Mouse (Mus musculus) mouse embryonic stem cell (cell line): ENCODE results near the gene Ifi206.
"Not testable (repeated sequence)": the region's sequence is repeated elsewhere in the genome, so short reads cannot be mapped to it uniquely, and the experiment has no call there.

Experiments
- in situ Hi-C, 2 experiments: fragments of 300-500 bp; cut with MboI; formaldehyde crosslinking; loops; 1 replicate in 1 of 2; 3 replicates in 1 of 2; pipeline ENCODE4 v1.14.3; 2019 to 2020; ENCODE audit warnings: low sequenced_read_pairs in 2 of 2, low pct_unique_long_range_greater_than_20kb in 1 of 2, mixed read lengths in 1 of 2; ENCODE audit not compliant: unreplicated experiment in 1 of 2

Gene Ifi206

GRCm38 (mm10) chr1:173490812-173491480, at the start of gene Ifi206:
TSS of gene Ifi206 (minus strand) at chr1:173491041.
- in situ Hi-C loops = not testable (repeated sequence)

- in situ Hi-C loops = not testable (repeated sequence)
Measured at GRCm38 (mm10) chr1:173535791-173536190, 45.0 kb upstream of the Ifi206 start, which contains the start of gene Ifi214. TSS of gene Ifi214 (minus strand) at chr1:173535957.

- in situ Hi-C loops = no loop called here
Measured at GRCm38 (mm10) chr1:173521452-173521851, 30.6 kb upstream of the Ifi206 start.

- in situ Hi-C loops = not testable (repeated sequence)
Measured at GRCm38 (mm10) chr1:173510595-173510994, 19.8 kb upstream of the Ifi206 start.

- in situ Hi-C loops = not testable (repeated sequence)
Measured at GRCm38 (mm10) chr1:173491483-173491882, 642 bp upstream of the Ifi206 start.

- in situ Hi-C loops = not testable (repeated sequence)
Measured at GRCm38 (mm10) chr1:173481182-173481574, 9.7 kb downstream of the Ifi206 start.

GRCm38 (mm10) chr1:173480399-173481181, 10.3 kb downstream of the Ifi206 start:
- in situ Hi-C loops = not testable (repeated sequence)

- in situ Hi-C loops = no loop called here
Measured at GRCm38 (mm10) chr1:173456761-173457160, 34.1 kb downstream of the Ifi206 start.

GRCm38 (mm10) chr1:173456139-173456754, 34.6 kb downstream of the Ifi206 start:
- in situ Hi-C loops = no loop called here

GRCm38 (mm10) chr1:173451665-173452064, 39.2 kb downstream of the Ifi206 start:
- in situ Hi-C loops = no loop called here

- in situ Hi-C loops = no loop called here
Measured at GRCm38 (mm10) chr1:173450621-173451020, 40.2 kb downstream of the Ifi206 start.

GRCm38 (mm10) chr1:173447067-173447466, 43.8 kb downstream of the Ifi206 start:
- in situ Hi-C loops = no loop called here

- in situ Hi-C loops = no loop called here
Measured at GRCm38 (mm10) chr1:173443061-173443460, 47.8 kb downstream of the Ifi206 start.

- in situ Hi-C loops = no loop called here
Measured at GRCm38 (mm10) chr1:173441210-173441609, 49.6 kb downstream of the Ifi206 start.

GRCm38 (mm10) chr1:173440681-173441080, 50.2 kb downstream of the Ifi206 start:
- in situ Hi-C loops = no loop called here

- in situ Hi-C loops = no loop called here
Measured at GRCm38 (mm10) chr1:173437161-173437953, 53.5 kb downstream of the Ifi206 start.

GRCm38 (mm10) chr1:173432411-173432810, 58.4 kb downstream of the Ifi206 start:
- in situ Hi-C loops = no loop called here

GRCm38 (mm10) chr1:173429995-173430699, 60.7 kb downstream of the Ifi206 start:
- in situ Hi-C loops = no loop called here
